Mouse (Mus musculus): ENCODE measurements around the gene Stam2. TPM values are rescaled to one million over a fixed set of nuclear protein-coding genes. Genes with fewer than 3 reads are reported as not detected.

Stam2 gene
- not detected in 2 replicates for polyA plus RNA-seq (2012; ENCODE audit: insufficient read depth, insufficient read length, low replicate concordance, missing spikeins)

GRCm38 (mm10) chr2:52742256-52743158, at the start of gene Stam2:
Gene Stam2 (minus strand): TSS chr2:52742281.
- WGBS = 5% methylated on average over 54 of the region's 54 CpGs
- TF ChIP-seq CTCF (IDR thresholded peaks at IDR 0.05; ENCODE audit: insufficient read depth, low read depth, low read length) = no peak
- TF ChIP-seq POLR2A (IDR thresholded peaks at IDR 0.05; ENCODE audit: insufficient read depth, low read depth, low read length) = peak; percentile 56; the same call in 1 of the 2 replicates

GRCm38 (mm10) chr2:52785106-52785721, 43.1 kb upstream of the Stam2 start:
- Histone ChIP-seq H3K4me3 (ENCODE audit: insufficient read depth, low read depth, low read length) (no peak overlapping the region), H3K27ac (ENCODE audit: insufficient read depth, low read depth, low read length) (no peak overlapping the region), H3K4me1 (ENCODE audit: control insufficient read depth, insufficient read depth, low read length) (no peaks in the 10 kb centered on the region)
- no peak for TF ChIP-seq CTCF (IDR thresholded peaks at IDR 0.05; ENCODE audit: insufficient read depth, low read depth, low read length)
- no peak for TF ChIP-seq POLR2A (IDR thresholded peaks at IDR 0.05; ENCODE audit: insufficient read depth, low read depth, low read length)
- 44% methylated on average over 3 of the region's 3 CpGs for WGBS

More at GRCm38 (mm10) chr2:52742256-52743158, at the start of gene Stam2:
- H3K4me1 ChIP-seq (ENCODE audit: control insufficient read depth, insufficient read depth, low read length) = 0 out of 2 replicates have a peak, but pooled peaks cover 2% of the 10 kb centered on the region
- H3K27ac ChIP-seq (ENCODE audit: insufficient read depth, low read depth, low read length) = peak within 1 kb of the TSS; percentile 99
- peak within 1 kb of the TSS; percentile 83 for H3K4me3 ChIP-seq (ENCODE audit: insufficient read depth, low read depth, low read length)

GRCm38 (mm10) chr2:52779987-52780386, 37.9 kb upstream of the Stam2 start:
- TF ChIP-seq CTCF (IDR thresholded peaks at IDR 0.05; ENCODE audit: insufficient read depth, low read depth, low read length) = no peak
- TF ChIP-seq POLR2A (IDR thresholded peaks at IDR 0.05; ENCODE audit: insufficient read depth, low read depth, low read length) = no peak
- Histone ChIP-seq H3K27ac (ENCODE audit: insufficient read depth, low read depth, low read length) (no peak overlapping the region), H3K4me3 (ENCODE audit: insufficient read depth, low read depth, low read length) (no peak overlapping the region), H3K4me1 (ENCODE audit: control insufficient read depth, insufficient read depth, low read length) (no peaks in the 10 kb centered on the region)
- 89% methylated on average over 10 of the region's 10 CpGs for WGBS

GRCm38 (mm10) chr2:52779381-52779780, 37.3 kb upstream of the Stam2 start:
- WGBS = 91% methylated on average over 9 of the region's 9 CpGs
- no peak for TF ChIP-seq CTCF (IDR thresholded peaks at IDR 0.05; ENCODE audit: insufficient read depth, low read depth, low read length)
- no peak for TF ChIP-seq POLR2A (IDR thresholded peaks at IDR 0.05; ENCODE audit: insufficient read depth, low read depth, low read length)
- Histone ChIP-seq H3K4me1 (ENCODE audit: control insufficient read depth, insufficient read depth, low read length) (no peaks in the 10 kb centered on the region), H3K4me3 (ENCODE audit: insufficient read depth, low read depth, low read length) (no peak overlapping the region), H3K27ac (ENCODE audit: insufficient read depth, low read depth, low read length) (no peak overlapping the region)

GRCm38 (mm10) chr2:52777839-52778238, 35.8 kb upstream of the Stam2 start:
- Histone ChIP-seq H3K4me1 (ENCODE audit: control insufficient read depth, insufficient read depth, low read length) (no peaks in the 10 kb centered on the region), H3K4me3 (ENCODE audit: insufficient read depth, low read depth, low read length) (no peak overlapping the region), H3K27ac (ENCODE audit: insufficient read depth, low read depth, low read length) (no peak overlapping the region)
- 67% methylated on average over 2 of the region's 2 CpGs for WGBS
- TF ChIP-seq POLR2A (IDR thresholded peaks at IDR 0.05; ENCODE audit: insufficient read depth, low read depth, low read length) (no peak), CTCF (IDR thresholded peaks at IDR 0.05; ENCODE audit: insufficient read depth, low read depth, low read length) (no peak)

- H3K4me1 ChIP-seq (ENCODE audit: control insufficient read depth, insufficient read depth, low read length) = no peaks in the 10 kb centered on the region
- no peak overlapping the region for H3K27ac ChIP-seq (ENCODE audit: insufficient read depth, low read depth, low read length)
- WGBS = 29% methylated on average over 1 of the region's 1 CpGs
- H3K4me3 ChIP-seq (ENCODE audit: insufficient read depth, low read depth, low read length) = no peak overlapping the region
- TF ChIP-seq CTCF (IDR thresholded peaks at IDR 0.05; ENCODE audit: insufficient read depth, low read depth, low read length) (no peak), POLR2A (IDR thresholded peaks at IDR 0.05; ENCODE audit: insufficient read depth, low read depth, low read length) (no peak)
These were observed 32.3 kb upstream of the Stam2 start for GRCm38 (mm10) chr2:52774373-52774772.

GRCm38 (mm10) chr2:52772774-52773393, 30.8 kb upstream of the Stam2 start:
- 30% methylated on average over 5 of the region's 5 CpGs for WGBS
- H3K27ac ChIP-seq (ENCODE audit: insufficient read depth, low read depth, low read length) = no peak overlapping the region
- TF ChIP-seq CTCF (IDR thresholded peaks at IDR 0.05; ENCODE audit: insufficient read depth, low read depth, low read length) = no peak
- TF ChIP-seq POLR2A (IDR thresholded peaks at IDR 0.05; ENCODE audit: insufficient read depth, low read depth, low read length) = no peak
- H3K4me1 ChIP-seq (ENCODE audit: control insufficient read depth, insufficient read depth, low read length) = no peaks in the 10 kb centered on the region
- no peak overlapping the region for H3K4me3 ChIP-seq (ENCODE audit: insufficient read depth, low read depth, low read length)

GRCm38 (mm10) chr2:52765130-52765529, 23.0 kb upstream of the Stam2 start:
- no peak overlapping the region for H3K4me3 ChIP-seq (ENCODE audit: insufficient read depth, low read depth, low read length)

More at GRCm38 (mm10) chr2:52765130-52765529, 23.0 kb upstream of the Stam2 start:
- no peak for TF ChIP-seq CTCF (IDR thresholded peaks at IDR 0.05; ENCODE audit: insufficient read depth, low read depth, low read length)
- TF ChIP-seq POLR2A (IDR thresholded peaks at IDR 0.05; ENCODE audit: insufficient read depth, low read depth, low read length) = no peak
- Histone ChIP-seq H3K4me1 (ENCODE audit: control insufficient read depth, insufficient read depth, low read length) (no peaks in the 10 kb centered on the region), H3K27ac (ENCODE audit: insufficient read depth, low read depth, low read length) (no peak overlapping the region)
- 93% methylated on average over 6 of the region's 6 CpGs for WGBS
